7 mouse cellular contexts compared by ENCODE assay signal in the genomic region with DNA sequence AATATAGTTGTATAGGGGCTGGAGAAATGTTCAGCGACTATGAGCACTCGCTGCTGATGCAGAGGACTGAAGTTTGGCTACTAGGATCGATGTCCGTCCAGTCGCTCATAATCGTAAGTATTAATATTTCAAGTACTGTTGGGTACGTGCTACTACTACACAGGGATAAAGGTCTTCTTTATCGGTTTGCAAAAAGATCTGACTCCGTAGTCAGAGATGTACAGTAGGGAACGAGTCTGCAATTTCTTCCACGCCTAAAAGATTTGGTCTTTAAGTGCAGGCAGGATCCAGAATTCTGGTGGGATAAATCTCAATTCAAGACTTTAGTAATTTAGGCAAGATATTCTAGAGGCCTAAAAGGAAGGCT. TPM values are rescaled to one million over a fixed set of nuclear protein-coding genes. Genes with fewer than 3 reads are reported as not detected.
DNase-seq lines count a peak whose midpoint lies in the region; ATAC-seq lines count a peak whose summit lies in the region.

No protein-coding gene starts in this region.

- H3K36me3 ChIP-seq in lung, embryonic 16.5 days (ENCODE audit: control insufficient read depth, insufficient read depth, low read length): no peaks in the 10 kb centered on the region
- no peaks in the 10 kb centered on the region for H3K36me3 ChIP-seq in erythroblast, embryonic 14.5 days (ENCODE audit: control insufficient read depth)
- H3K36me3 ChIP-seq in limb, embryonic 12.5 days: no peaks in the 10 kb centered on the region; the same call in 1 of the 2 replicates
- H3K36me3 ChIP-seq in stomach, embryonic 14.5 days (ENCODE audit: control insufficient read depth, insufficient read depth, low read length): no peaks in the 10 kb centered on the region

- H3K9ac ChIP-seq in lung, embryonic 16.5 days (ENCODE audit: low read length): peak overlapping the region; percentile 86
- peak overlapping the region; percentile 83; the same call in 1 of the 2 replicates for H3K9ac ChIP-seq in limb, embryonic 12.5 days (replicated peaks)
- H3K9ac ChIP-seq in stomach, embryonic 14.5 days (replicated peaks; ENCODE audit: low read depth, low read length): peak overlapping the region; percentile 77; the same call in 1 of the 2 replicates

- H3K9me3 ChIP-seq in lung, embryonic 16.5 days (ENCODE audit: control insufficient read depth, low read length): no peaks in the 10 kb centered on the region
- no peaks in the 10 kb centered on the region for H3K9me3 ChIP-seq in erythroblast, embryonic 14.5 days (ENCODE audit: control insufficient read depth, low read length)
- no peaks in the 10 kb centered on the region for H3K9me3 ChIP-seq in limb, embryonic 12.5 days
- H3K9me3 ChIP-seq in stomach, embryonic 14.5 days (ENCODE audit: control insufficient read depth, low read depth, low read length): no peaks in the 10 kb centered on the region

- H3K4me2 ChIP-seq in lung, embryonic 16.5 days (ENCODE audit: low read depth, low read length): peak overlapping the region; percentile 84
- H3K4me2 ChIP-seq in limb, embryonic 12.5 days: peak overlapping the region; percentile 84
- peak overlapping the region; percentile 65 for H3K4me2 ChIP-seq in stomach, embryonic 14.5 days (replicated peaks; ENCODE audit: low read depth, low read length)

- peak; percentile 8; the same call in 1 of the 2 replicates for ATAC-seq in lung, embryonic 16.5 days (ENCODE audit: low read depth)
- ATAC-seq in limb, embryonic 12.5 days (ENCODE audit: insufficient number of reproducible peaks, insufficient read depth, low FRiP score, low TSS enrichment, low read depth): no peak
- ATAC-seq in stomach, embryonic 14.5 days (ENCODE audit: insufficient number of reproducible peaks, insufficient read depth, low FRiP score, low read depth): no peak

- WGBS in lung, embryonic 16.5 days: 40% methylated on average over 11 of the region's 11 CpGs
- 59% methylated on average over 11 of the region's 11 CpGs for WGBS in limb, embryonic 12.5 days
- whole genome bisulfite sequencing in stomach, embryonic 14.5 days: 52% methylated on average over 11 of the region's 11 CpGs

- peak overlapping the region; percentile 85 for H3K4me3 ChIP-seq in lung, embryonic 16.5 days (ENCODE audit: low read length)
- H3K4me3 ChIP-seq in erythroblast, embryonic 14.5 days (replicated peaks): peak overlapping the region; percentile 80
- H3K4me3 ChIP-seq in limb, embryonic 12.5 days (replicated peaks): peak overlapping the region; percentile 83
- H3K4me3 ChIP-seq in stomach, embryonic 14.5 days (ENCODE audit: low read depth, low read length): peak overlapping the region; percentile 81

- H3K27me3 ChIP-seq in lung, embryonic 16.5 days (ENCODE audit: control insufficient read depth, insufficient read depth, low read depth, low read length): no peaks in the 10 kb centered on the region
- H3K27me3 ChIP-seq in erythroblast, embryonic 14.5 days (ENCODE audit: control insufficient read depth): peaks cover 13% of the 10 kb centered on the region
- no peaks in the 10 kb centered on the region for H3K27me3 ChIP-seq in limb, embryonic 12.5 days
- no peaks in the 10 kb centered on the region for H3K27me3 ChIP-seq in stomach, embryonic 14.5 days (ENCODE audit: control insufficient read depth, insufficient read depth, low read length)

- H3K4me1 ChIP-seq in lung, embryonic 16.5 days (replicated peaks; ENCODE audit: control insufficient read depth, insufficient read depth, low read length): peaks cover 14% of the 10 kb centered on the region
- H3K4me1 ChIP-seq in erythroblast, embryonic 14.5 days (ENCODE audit: control insufficient read depth): peaks cover 27% of the 10 kb centered on the region
- H3K4me1 ChIP-seq in limb, embryonic 12.5 days (replicated peaks): peaks cover 21% of the 10 kb centered on the region
- peaks cover 17% of the 10 kb centered on the region for H3K4me1 ChIP-seq in stomach, embryonic 14.5 days (ENCODE audit: control insufficient read depth, insufficient read depth, low read length)

- no peak for DNase-seq in lung, adult 18-20 months
- no peak for DNase-seq in embryo, embryonic 10 days (ENCODE audit: low spot score)
- DNase-seq in left cerebral cortex, adult 11 months (ENCODE audit: low spot score): no peak

- peak overlapping the region; percentile 62 for H3K27ac ChIP-seq in lung, embryonic 16.5 days (ENCODE audit: low read length)
- no peak overlapping the region for H3K27ac ChIP-seq in limb, embryonic 12.5 days
- H3K27ac ChIP-seq in stomach, embryonic 14.5 days (ENCODE audit: low read length): peak overlapping the region; percentile 45; the same call in 1 of the 2 replicates

RNA-seq across cellular contexts. Expression of gene Fam222b, which starts 0.3 kb away (rescaled TPM):
- polyA plus RNA-seq in lung, embryonic 16.5 days (2015; fragmentation: Nextera tagmentation; extraction: Ambion mirVana): 13.6 and 17.1 TPM in 2 replicates
- polyA plus RNA-seq in erythroblast, embryonic 14.5 days (2012): 0.77 and 0.78 TPM in 2 replicates
- 12.7 and 14.5 TPM in 2 replicates for polyA plus RNA-seq in limb, embryonic 12.5 days (2016; fragmentation: Nextera tagmentation; extraction: Ambion mirVana)
- 15.2 and 16.4 TPM in 2 replicates for polyA plus RNA-seq in stomach, embryonic 14.5 days (2014; fragmentation: Nextera tagmentation; extraction: Ambion mirVana)

RNA-seq across cellular contexts. Expression of gene Eral1, which starts 13.9 kb away (rescaled TPM):
- polyA plus RNA-seq in lung, embryonic 16.5 days (2015; fragmentation: Nextera tagmentation; extraction: Ambion mirVana): 35.0 and 35.1 TPM in 2 replicates
- 0.14 and 0.29 TPM in 2 replicates for polyA plus RNA-seq in erythroblast, embryonic 14.5 days (2012)
- 39.2 and 41.0 TPM in 2 replicates for polyA plus RNA-seq in limb, embryonic 12.5 days (2016; fragmentation: Nextera tagmentation; extraction: Ambion mirVana)
- polyA plus RNA-seq in stomach, embryonic 14.5 days (2014; fragmentation: Nextera tagmentation; extraction: Ambion mirVana): 33.4 and 33.5 TPM in 2 replicates

RNA-seq across cellular contexts. Expression of gene Flot2, which starts 56.4 kb away (rescaled TPM):
- polyA plus RNA-seq in lung, embryonic 16.5 days (2015; fragmentation: Nextera tagmentation; extraction: Ambion mirVana): 67.6 and 70.0 TPM in 2 replicates
- polyA plus RNA-seq in erythroblast, embryonic 14.5 days (2012): 4.8 and 5.4 TPM in 2 replicates
- polyA plus RNA-seq in limb, embryonic 12.5 days (2016; fragmentation: Nextera tagmentation; extraction: Ambion mirVana): 49.5 and 52.0 TPM in 2 replicates
- 54.1 and 60.6 TPM in 2 replicates for polyA plus RNA-seq in stomach, embryonic 14.5 days (2014; fragmentation: Nextera tagmentation; extraction: Ambion mirVana)

Comparison
In these comparisons a context has a peak if more than half of its experiments do, and no peak if none do; other contexts are left out.
1. RNA of gene Eral1, which starts 13.9 kb away (polyA plus RNA-seq): 39.2 to 41.0 TPM in limb, embryonic 12.5 days, 35.0 to 35.1 TPM in lung, embryonic 16.5 days and 33.4 to 33.5 TPM in stomach, embryonic 14.5 days; 0.14 to 0.29 TPM in erythroblast, embryonic 14.5 days; every median in the first group is over 10 times any median in the second.
2. Peak in every context shown above with its lines, with median percentiles within 50 percentile points of each other: H3K4me2 ChIP-seq, H3K4me3 ChIP-seq and H3K9ac ChIP-seq.